Mouse (Mus musculus) G1E (cell line): ENCODE measurements at regions not wholly inside any gene's neighbourhood (a gene's known extent, or its start where the extent isn't known, plus 50 kb on each side); places are given as distances from the start of the nearest gene placed in this dataset.

Experiments used
- ATAC-seq: 2 replicates; pipeline ENCODE4 v1.8.0; 2016; ENCODE audit warnings: mild to moderate bottlenecking; ENCODE audit not compliant: insufficient number of reproducible peaks, poor library complexity, low FRiP score, severe bottlenecking; ENCODE audit errors: extremely low read depth
- DNase-seq: peaks from one replicate; pipeline ENCODE4 v3.0.0; 2012; ENCODE audit warnings: low spot score
- H3K27me3 ChIP-seq: 2 replicates; pipeline ENCODE4 v1.6.1; 2012; ENCODE audit warnings: mild to moderate bottlenecking, low read length, inconsistent platforms; ENCODE audit not compliant: insufficient read depth
- H3K36me3 ChIP-seq: replicated peaks from 2 replicates; pipeline ENCODE3; 2012; ENCODE audit warnings: mild to moderate bottlenecking, inconsistent platforms
- H3K4me1 ChIP-seq: 2 replicates; pipeline ENCODE4 v1.6.1; 2012; ENCODE audit warnings: low read depth, low read length, inconsistent platforms, mixed read lengths; ENCODE audit not compliant: insufficient read depth
- H3K4me3 ChIP-seq: 2 replicates; pipeline ENCODE4 v1.5.1; 2012; ENCODE audit warnings: low read depth, mild to moderate bottlenecking, inconsistent platforms, low read length, moderate library complexity, mixed read lengths
- H3K9me3 ChIP-seq: replicated peaks from 2 replicates; pipeline ENCODE4 v1.6.1; 2012; ENCODE audit warnings: inconsistent platforms
- CTCF ChIP-seq: IDR thresholded peaks from 2 replicates; pipeline ENCODE4 v1.5.1; 2012; ENCODE audit warnings: low read depth, low read length, inconsistent platforms, mixed read lengths
- GATA1 ChIP-seq: IDR thresholded peaks from 2 replicates; pipeline ENCODE4 v1.6.1; 2012; ENCODE audit warnings: borderline replicate concordance, low read length, inconsistent platforms, mixed read lengths
- GATA2 ChIP-seq: IDR thresholded peaks from 2 replicates; pipeline ENCODE4 v1.6.1; 2012; ENCODE audit warnings: low read depth, low read length, inconsistent platforms, borderline replicate concordance
- POLR2AphosphoS5 ChIP-seq: IDR thresholded peaks from 2 replicates; pipeline ENCODE4 v1.6.1; 2012; ENCODE audit warnings: low read depth, low read length, inconsistent platforms; ENCODE audit not compliant: insufficient replicate concordance
- TAL1 ChIP-seq: conservative IDR thresholded peaks from 2 replicates; pipeline ENCODE4 v1.6.1; 2012; ENCODE audit warnings: low read depth, low read length, inconsistent platforms, mixed read lengths

DNA sequence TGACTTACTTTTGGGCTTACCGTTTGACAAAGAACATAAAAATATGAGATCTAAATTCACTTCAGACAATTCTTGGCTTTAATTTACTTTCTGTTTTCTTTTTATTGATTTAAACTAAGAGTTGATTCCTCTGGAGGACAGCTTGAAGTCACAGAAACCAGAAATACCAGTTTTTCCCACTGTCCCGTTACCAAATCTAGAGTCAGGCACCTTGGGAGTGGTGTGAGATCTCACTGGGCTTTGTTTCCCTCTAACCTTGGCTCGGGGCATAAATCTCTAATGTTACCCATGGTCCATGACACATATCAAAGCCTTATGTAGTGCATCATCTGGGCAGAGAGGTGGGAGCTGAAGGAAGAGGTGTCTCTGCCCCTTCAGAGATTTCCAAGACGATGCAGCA, 165.4 kb upstream of the Sesn3 start:
- TF ChIP-seq GATA1: no peak
- TF ChIP-seq CTCF: no peak
- TF ChIP-seq TAL1: no peak
- no peak for TF ChIP-seq POLR2AphosphoS5
- no peak for TF ChIP-seq GATA2

DNA sequence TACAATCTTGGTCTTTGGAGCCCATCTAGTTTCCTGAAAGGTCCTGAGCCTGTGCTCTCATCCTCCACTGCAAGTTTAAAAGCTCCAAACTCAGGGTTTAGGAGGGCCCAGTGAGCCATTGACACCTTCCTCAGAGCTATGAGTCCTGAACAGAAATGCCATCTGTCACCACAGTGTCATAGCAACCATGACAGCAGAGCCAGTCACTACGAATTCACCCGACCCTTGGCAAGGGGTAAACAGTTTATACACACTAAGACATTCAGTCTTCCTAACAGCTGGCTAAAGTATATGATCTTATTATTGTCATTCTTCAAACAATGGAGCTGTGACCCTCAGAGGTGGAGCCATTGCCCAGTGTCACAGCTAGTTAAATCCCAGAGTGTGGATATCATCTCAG, 163.2 kb upstream of the Sesn3 start:
- H3K4me3 ChIP-seq: no peak overlapping the region
- H3K4me1 ChIP-seq: no peaks in the 10 kb centered on the region
- no peaks in the 10 kb centered on the region for H3K36me3 ChIP-seq
- TF ChIP-seq GATA1 (no peak), POLR2AphosphoS5 (no peak), TAL1 (no peak), CTCF (no peak), GATA2 (no peak)
- no peaks in the 10 kb centered on the region for H3K27me3 ChIP-seq
- DNase-seq: no peak
- ATAC-seq: no peak
- no peaks in the 10 kb centered on the region for H3K9me3 ChIP-seq

More for the DNA sequence above, 165.4 kb upstream of the Sesn3 start:
- Histone ChIP-seq H3K36me3 (no peaks in the 10 kb centered on the region), H3K4me1 (no peaks in the 10 kb centered on the region; the same call in 1 of the 2 replicates), H3K9me3 (no peaks in the 10 kb centered on the region), H3K27me3 (peaks cover 8% of the 10 kb centered on the region; the same call in 1 of the 2 replicates), H3K4me3 (no peak overlapping the region)
- DNase-seq: no peak
- ATAC-seq: no peak

DNA sequence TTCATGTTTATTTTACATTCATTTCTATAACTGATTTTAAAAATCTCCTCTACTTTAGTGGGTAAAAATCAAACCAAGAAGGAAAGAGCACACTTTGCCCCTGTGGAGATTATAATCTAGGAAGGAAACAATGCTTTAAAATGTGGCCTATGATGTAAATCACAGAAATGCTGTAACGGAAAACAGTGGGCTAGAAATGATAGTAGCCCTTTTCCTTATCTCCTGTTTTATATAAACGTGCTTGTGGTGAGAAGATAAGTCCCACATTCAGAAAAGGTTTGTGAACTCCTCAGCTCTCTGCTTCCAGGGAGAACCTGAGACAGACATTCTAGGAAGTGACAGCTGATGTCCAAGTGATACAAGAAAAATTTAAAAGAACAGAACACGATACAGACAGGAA, 159.3 kb upstream of the Sesn3 start:
- TF ChIP-seq GATA1 (no peak), POLR2AphosphoS5 (no peak), CTCF (no peak), GATA2 (no peak), TAL1 (no peak)
- H3K4me1 ChIP-seq: no peaks in the 10 kb centered on the region
- no peaks in the 10 kb centered on the region for H3K27me3 ChIP-seq
- H3K4me3 ChIP-seq: no peak overlapping the region
- DNase-seq (no peak), ATAC-seq (no peak)
- no peaks in the 10 kb centered on the region for H3K9me3 ChIP-seq
- no peaks in the 10 kb centered on the region for H3K36me3 ChIP-seq

DNA sequence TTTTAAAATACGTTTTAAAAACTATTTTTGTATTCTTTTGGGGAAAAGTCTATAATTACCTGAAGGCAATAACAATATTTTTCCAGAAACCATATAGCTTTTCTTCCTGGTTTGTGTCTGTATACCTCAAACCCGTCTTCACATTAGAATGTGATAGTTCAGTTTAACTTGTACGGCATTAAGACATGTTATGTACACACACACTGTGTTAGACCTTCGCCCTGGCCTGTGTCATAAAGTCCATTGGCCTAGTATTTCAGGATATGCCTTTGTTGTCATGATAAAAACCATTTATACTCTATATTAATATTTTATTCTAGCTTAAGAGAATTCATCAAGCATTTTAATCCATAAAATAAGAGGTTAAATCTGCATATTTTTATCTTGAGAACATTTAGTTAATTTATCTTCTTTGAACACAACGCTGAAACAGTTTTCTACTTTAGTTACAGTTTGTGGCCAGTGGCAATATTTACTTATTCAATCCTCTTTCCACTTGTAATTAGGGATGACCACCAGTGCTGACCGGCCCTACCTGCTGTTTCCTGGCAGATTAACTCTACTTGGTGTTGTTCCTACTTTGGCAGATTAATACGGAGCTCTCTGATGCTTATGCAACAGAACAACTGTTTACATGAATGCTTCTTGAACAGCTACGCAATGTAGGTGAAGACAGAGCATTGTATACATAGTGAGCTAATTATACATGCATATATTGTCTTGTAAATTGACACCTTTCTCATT, 158.6 kb upstream of the Sesn3 start:
- no peak overlapping the region for H3K4me3 ChIP-seq
- ATAC-seq (no peak), DNase-seq (no peak)
- no peaks in the 10 kb centered on the region for H3K36me3 ChIP-seq
- no peak for TF ChIP-seq GATA2
- no peak for TF ChIP-seq TAL1
- no peak for TF ChIP-seq GATA1
- TF ChIP-seq CTCF: no peak
- no peak for TF ChIP-seq POLR2AphosphoS5
- H3K27me3 ChIP-seq: no peaks in the 10 kb centered on the region
- no peaks in the 10 kb centered on the region for H3K4me1 ChIP-seq
- no peaks in the 10 kb centered on the region for H3K9me3 ChIP-seq

DNA sequence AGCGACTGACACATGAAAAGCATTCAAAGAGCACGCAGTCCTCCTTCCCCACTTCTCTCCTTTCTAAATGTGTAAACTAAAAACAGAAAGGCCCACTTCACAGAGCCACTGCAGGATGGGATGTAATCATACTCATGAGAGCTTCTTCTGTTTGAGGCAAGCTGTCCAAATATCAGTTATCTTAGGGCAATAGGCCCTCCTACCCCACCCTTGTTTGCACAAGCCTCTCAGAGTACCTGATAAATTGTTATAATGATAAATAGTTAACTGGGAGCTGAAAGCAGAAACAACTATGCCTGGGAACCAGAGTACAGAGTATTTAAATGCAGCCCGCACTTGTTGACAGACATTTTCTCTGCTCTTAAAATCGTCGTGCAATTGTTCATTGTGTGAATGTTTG, 141.5 kb upstream of the Sesn3 start:
- Histone ChIP-seq H3K36me3 (no peaks in the 10 kb centered on the region), H3K4me1 (no peaks in the 10 kb centered on the region), H3K4me3 (no peak overlapping the region), H3K9me3 (no peaks in the 10 kb centered on the region), H3K27me3 (no peaks in the 10 kb centered on the region)
- DNase-seq (no peak), ATAC-seq (no peak)
- TF ChIP-seq POLR2AphosphoS5: no peak
- TF ChIP-seq GATA1: no peak
- no peak for TF ChIP-seq GATA2
- TF ChIP-seq CTCF: no peak
- no peak for TF ChIP-seq TAL1

DNA sequence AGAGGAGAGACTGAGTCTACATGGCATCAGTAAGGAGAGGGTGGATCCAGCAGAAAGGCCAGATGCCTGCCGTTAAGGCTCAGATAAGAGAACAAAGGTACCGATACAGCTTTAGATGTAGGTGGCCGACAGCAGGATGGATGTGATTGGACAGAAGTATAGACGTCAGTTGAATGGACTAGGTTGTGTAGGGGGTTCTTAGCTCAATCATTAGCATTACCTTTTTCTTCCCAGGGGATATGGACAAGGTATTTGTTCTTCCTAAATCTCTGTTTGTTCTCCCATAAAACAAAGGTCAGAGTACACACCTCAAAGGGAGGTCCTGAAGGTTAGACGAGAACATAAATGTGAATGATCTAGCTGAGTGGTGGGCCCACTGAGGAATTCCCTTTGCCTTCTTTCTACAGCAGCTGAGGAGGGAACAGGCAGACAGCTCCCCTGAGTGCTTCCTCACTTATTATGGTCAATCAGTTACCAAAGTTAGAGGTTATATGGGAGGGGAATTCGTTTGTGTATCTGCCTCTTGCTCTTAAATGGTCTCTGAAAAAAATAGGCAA, 139.9 kb upstream of the Sesn3 start:
- no peaks in the 10 kb centered on the region for H3K4me1 ChIP-seq
- ATAC-seq: no peak
- no peaks in the 10 kb centered on the region for H3K9me3 ChIP-seq

More for the DNA sequence above, 139.9 kb upstream of the Sesn3 start:
- Histone ChIP-seq H3K36me3 (no peaks in the 10 kb centered on the region), H3K4me3 (no peak overlapping the region), H3K27me3 (no peaks in the 10 kb centered on the region)
- TF ChIP-seq TAL1: no peak
- no peak for TF ChIP-seq POLR2AphosphoS5
- TF ChIP-seq GATA2: no peak
- TF ChIP-seq CTCF: no peak
- TF ChIP-seq GATA1: no peak
- no peak for DNase-seq
